Comparison of ENCODE assay signal across 8 mouse cellular contexts in genomic region chrX:73716709-73717545, GRCm38 (mm10). TPM values are rescaled to one million over a fixed set of nuclear protein-coding genes. Genes with fewer than 3 reads are reported as not detected.
A peak's percentile ranks its signal among the peaks of the same experiment; 100 is the strongest.
DNase-seq lines count a peak whose midpoint lies in the region; ATAC-seq and TF ChIP-seq lines count a peak whose summit lies in the region.

No protein-coding gene starts in this region.

- no peaks in the 10 kb centered on the region for H3K9me3 ChIP-seq in neural tube, embryonic 11.5 days (ENCODE audit: control insufficient read depth, low read length)
- no peaks in the 10 kb centered on the region for H3K9me3 ChIP-seq in forebrain, embryonic 12.5 days
- no peaks in the 10 kb centered on the region for H3K9me3 ChIP-seq in hindbrain, embryonic 16.5 days (ENCODE audit: control insufficient read depth, low read length)

- peak; percentile 80 for ATAC-seq in neural tube, embryonic 11.5 days (ENCODE audit: insufficient read depth, low FRiP score, low TSS enrichment)
- peak; percentile 71 for ATAC-seq in forebrain, embryonic 12.5 days (ENCODE audit: low FRiP score)
- peak; percentile 73 for ATAC-seq in hindbrain, embryonic 16.5 days
- ATAC-seq in inflammation-experienced regulatory T-cells, adult 6 months, result no peak

- no peak for TF ChIP-seq CTCF in lung, adult 2 months (IDR thresholded peaks at IDR 0.05; ENCODE audit: insufficient read depth, low read length)

- H3K4me3 ChIP-seq in neural tube, embryonic 11.5 days (ENCODE audit: low read depth, low read length), result peak overlapping the region; percentile 50
- peak overlapping the region; percentile 52 for H3K4me3 ChIP-seq in forebrain, embryonic 12.5 days (replicated peaks)
- peak overlapping the region; percentile 54 for H3K4me3 ChIP-seq in hindbrain, embryonic 16.5 days (ENCODE audit: low read length)
- peak overlapping the region; percentile 87 for H3K4me3 ChIP-seq in lung, adult 2 months (replicated peaks; ENCODE audit: extremely low read depth, low read depth, low read length)

- H3K9ac ChIP-seq in neural tube, embryonic 11.5 days (ENCODE audit: low read length), result peak overlapping the region; percentile 47
- peak overlapping the region; percentile 45 for H3K9ac ChIP-seq in forebrain, embryonic 12.5 days
- peak overlapping the region; percentile 65 for H3K9ac ChIP-seq in hindbrain, embryonic 16.5 days (ENCODE audit: low read depth, low read length)

- peak overlapping the region; percentile 69 for H3K4me2 ChIP-seq in neural tube, embryonic 11.5 days (ENCODE audit: low read depth)
- H3K4me2 ChIP-seq in forebrain, embryonic 12.5 days, result peak overlapping the region; percentile 66
- H3K4me2 ChIP-seq in hindbrain, embryonic 16.5 days (ENCODE audit: low read length), result peak overlapping the region; percentile 67

- TF ChIP-seq POLR2A in lung, adult 2 months (IDR thresholded peaks at IDR 0.05; ENCODE audit: borderline replicate concordance, extremely low read depth, low read depth, low read length), result peak; percentile 77; the same call in 1 of the 2 replicates

- no peaks in the 10 kb centered on the region for H3K36me3 ChIP-seq in neural tube, embryonic 11.5 days (ENCODE audit: control insufficient read depth, insufficient read depth, low read length)
- no peaks in the 10 kb centered on the region; the same call in 1 of the 2 replicates for H3K36me3 ChIP-seq in forebrain, embryonic 12.5 days (replicated peaks)
- no peaks in the 10 kb centered on the region for H3K36me3 ChIP-seq in hindbrain, embryonic 16.5 days (ENCODE audit: control insufficient read depth, insufficient read depth, low read length)

- H3K27me3 ChIP-seq in neural tube, embryonic 11.5 days (ENCODE audit: control insufficient read depth, insufficient read depth, low read length), result no peaks in the 10 kb centered on the region
- no peaks in the 10 kb centered on the region for H3K27me3 ChIP-seq in forebrain, embryonic 12.5 days
- no peaks in the 10 kb centered on the region for H3K27me3 ChIP-seq in hindbrain, embryonic 16.5 days (replicated peaks; ENCODE audit: control insufficient read depth, insufficient read depth, low read length)

- 39% methylated on average over 30 of the region's 30 CpGs for WGBS in neural tube, embryonic 11.5 days
- 30% methylated on average over 29 of the region's 30 CpGs for WGBS in forebrain, embryonic 12.5 days
- 32% methylated on average over 29 of the region's 30 CpGs for WGBS in hindbrain, embryonic 16.5 days
- 44% methylated on average over 30 of the region's 30 CpGs for WGBS in lung, adult 2 months

- DNase-seq in neural tube, embryonic 11.5 days (ENCODE audit: low spot score), result no peak
- DNase-seq in neural tube, embryonic 10.5 days (ENCODE audit: extremely low spot score, low spot score), result no peak
- peak; percentile 31 for DNase-seq in brain, adult 2 months (ENCODE audit: low read depth, low spot score)
- DNase-seq in lung, adult 2 months, result peak; percentile 36
- DNase-seq in right cerebral cortex, postnatal 25 days, result peak; percentile 5

- peak overlapping the region; percentile 53; the same call in 1 of the 2 replicates for H3K27ac ChIP-seq in neural tube, embryonic 11.5 days (ENCODE audit: low read depth, low read length)
- peak overlapping the region; percentile 82; the same call in 1 of the 2 replicates for H3K27ac ChIP-seq in forebrain, embryonic 12.5 days
- H3K27ac ChIP-seq in hindbrain, embryonic 16.5 days (ENCODE audit: low read depth, low read length), result peak overlapping the region; percentile 77

- peaks cover 5% of the 10 kb centered on the region; the same call in 1 of the 2 replicates for H3K4me1 ChIP-seq in neural tube, embryonic 11.5 days (ENCODE audit: control insufficient read depth, insufficient read depth, low read length)
- H3K4me1 ChIP-seq in forebrain, embryonic 12.5 days, result peaks cover 35% of the 10 kb centered on the region
- H3K4me1 ChIP-seq in hindbrain, embryonic 16.5 days (ENCODE audit: control insufficient read depth, insufficient read depth, low read depth, low read length), result peaks cover 17% of the 10 kb centered on the region
- H3K4me1 ChIP-seq in lung, adult 2 months (ENCODE audit: control insufficient read depth, insufficient read depth, low read length), result peaks cover 17% of the 10 kb centered on the region

RNA-seq across cellular contexts. Expression of gene Abcd1, which starts 0.5 kb away (rescaled TPM):
- 8.6 and 9.4 TPM in 2 replicates for polyA plus RNA-seq in neural tube, embryonic 11.5 days (2014; fragmentation: Nextera tagmentation; extraction: Ambion mirVana)
- polyA plus RNA-seq in forebrain, embryonic 12.5 days (2016; fragmentation: Nextera tagmentation; extraction: Ambion mirVana), result 9.2 and 10.4 TPM in 2 replicates
- polyA plus RNA-seq in hindbrain, embryonic 16.5 days (2015; fragmentation: Nextera tagmentation; extraction: Ambion mirVana), result 13.1 and 13.2 TPM in 2 replicates
- 49.9 and 53.6 TPM in 2 replicates for polyA plus RNA-seq in lung, adult 2 months (2012; rRNA removed)
- polyA plus RNA-seq in inflammation-experienced regulatory T-cells, adult 6 months (2017; shearing (Covaris generic)), result 10 to 100 TPM; 22.9 to 35.1 (median 34.0) TPM

RNA-seq across cellular contexts. Expression of gene Bcap31, which starts 1.0 kb away (rescaled TPM):
- polyA plus RNA-seq in neural tube, embryonic 11.5 days (2014; fragmentation: Nextera tagmentation; extraction: Ambion mirVana), result 140 and 141 TPM in 2 replicates
- polyA plus RNA-seq in forebrain, embryonic 12.5 days (2016; fragmentation: Nextera tagmentation; extraction: Ambion mirVana), result 105 and 117 TPM in 2 replicates
- polyA plus RNA-seq in hindbrain, embryonic 16.5 days (2015; fragmentation: Nextera tagmentation; extraction: Ambion mirVana), result 144 and 154 TPM in 2 replicates
- 39.7 and 71.0 TPM in 2 replicates for polyA plus RNA-seq in lung, adult 2 months (2012; rRNA removed)
- 100 to 1,000 TPM; 275 to 325 (median 313) TPM for polyA plus RNA-seq in inflammation-experienced regulatory T-cells, adult 6 months (2017; shearing (Covaris generic))

RNA-seq across cellular contexts. Expression of gene Plxnb3, which starts 40.0 kb away (rescaled TPM):
- polyA plus RNA-seq in neural tube, embryonic 11.5 days (2014; fragmentation: Nextera tagmentation; extraction: Ambion mirVana), result 0.09 TPM in 1 of 2 replicates, not detected in the other
- 0.08 and 0.19 TPM in 2 replicates for polyA plus RNA-seq in forebrain, embryonic 12.5 days (2016; fragmentation: Nextera tagmentation; extraction: Ambion mirVana)
- 0.90 and 1.2 TPM in 2 replicates for polyA plus RNA-seq in hindbrain, embryonic 16.5 days (2015; fragmentation: Nextera tagmentation; extraction: Ambion mirVana)
- polyA plus RNA-seq in lung, adult 2 months (2012; rRNA removed), result 1.3 and 1.4 TPM in 2 replicates
- not detected for polyA plus RNA-seq in inflammation-experienced regulatory T-cells, adult 6 months (2017; shearing (Covaris generic))

RNA-seq across cellular contexts. Expression of gene Slc6a8, which starts 44.0 kb away (rescaled TPM):
- polyA plus RNA-seq in neural tube, embryonic 11.5 days (2014; fragmentation: Nextera tagmentation; extraction: Ambion mirVana), result 6.8 and 6.9 TPM in 2 replicates
- polyA plus RNA-seq in forebrain, embryonic 12.5 days (2016; fragmentation: Nextera tagmentation; extraction: Ambion mirVana), result 7.5 and 8.0 TPM in 2 replicates
- 6.0 and 7.1 TPM in 2 replicates for polyA plus RNA-seq in hindbrain, embryonic 16.5 days (2015; fragmentation: Nextera tagmentation; extraction: Ambion mirVana)
- 47.8 and 59.1 TPM in 2 replicates for polyA plus RNA-seq in lung, adult 2 months (2012; rRNA removed)
- 1 to 10 TPM in 1 of 3 experiments, under 1 TPM in 2; 0.82 to 1.2 (median 0.86) TPM for polyA plus RNA-seq in inflammation-experienced regulatory T-cells, adult 6 months (2017; shearing (Covaris generic))

RNA-seq across cellular contexts. Expression of gene Pnck, which starts 57.0 kb away (rescaled TPM):
- polyA plus RNA-seq in neural tube, embryonic 11.5 days (2014; fragmentation: Nextera tagmentation; extraction: Ambion mirVana), result 11.1 and 13.3 TPM in 2 replicates
- polyA plus RNA-seq in forebrain, embryonic 12.5 days (2016; fragmentation: Nextera tagmentation; extraction: Ambion mirVana), result 31.2 and 32.1 TPM in 2 replicates
- 176 and 194 TPM in 2 replicates for polyA plus RNA-seq in hindbrain, embryonic 16.5 days (2015; fragmentation: Nextera tagmentation; extraction: Ambion mirVana)
- 5.1 and 6.1 TPM in 2 replicates for polyA plus RNA-seq in lung, adult 2 months (2012; rRNA removed)
- polyA plus RNA-seq in inflammation-experienced regulatory T-cells, adult 6 months (2017; shearing (Covaris generic)), result 1 to 10 TPM in 2 of 3 experiments, under 1 TPM in 1; 0.48 to 4.1 (median 2.3) TPM

Comparison
In these comparisons a context has a peak if more than half of its experiments do, and no peak if none do; other contexts are left out.
1. DNase-seq: peak in brain, adult 2 months (single experiment), lung, adult 2 months (single experiment) and right cerebral cortex, postnatal 25 days (single experiment); none in neural tube, embryonic 11.5 days (single experiment) and neural tube, embryonic 10.5 days (single experiment).
2. Peak in every context shown above with its lines, with median percentiles within 50 percentile points of each other: H3K27ac ChIP-seq, H3K4me2 ChIP-seq, H3K4me3 ChIP-seq and H3K9ac ChIP-seq.